In genomic region chr4:87461181-87461912, GRCm38 (mm10) we compare ENCODE assay signal across 9 mouse cellular contexts.
DNase-seq lines count a peak whose midpoint lies in the region; ATAC-seq and TF ChIP-seq lines count a peak whose summit lies in the region.
"Had no signal": no experiment of that assay in that cellular context is flagged by ENCODE, and none has a peak within 500 bp of the region (broad histone marks: within the 10 kb centered on the region; RNA-seq: fewer than 3 reads in every experiment).

No protein-coding gene starts in this region.

- WGBS in heart, embryonic 14.5 days = 42% methylated on average over 7 of the region's 7 CpGs
- 31% methylated on average over 7 of the region's 7 CpGs for WGBS in lung, embryonic 16.5 days

- H3K27me3 ChIP-seq in heart, embryonic 14.5 days (ENCODE audit: control insufficient read depth, insufficient read depth, low read length) = no peaks in the 10 kb centered on the region
- H3K27me3 ChIP-seq in lung, embryonic 16.5 days (ENCODE audit: control insufficient read depth, insufficient read depth, low read depth, low read length) = no peaks in the 10 kb centered on the region

- peaks cover 8 to 11% of the 10 kb centered on the region in 2 experiments for H3K4me1 ChIP-seq in heart, embryonic 14.5 days (ENCODE audit: control insufficient read depth in 2 of 2, insufficient read depth in 2 of 2, low read length in 2 of 2)
- peaks cover 12% of the 10 kb centered on the region for H3K4me1 ChIP-seq in lung, embryonic 16.5 days (replicated peaks; ENCODE audit: control insufficient read depth, insufficient read depth, low read length)

- no peaks in the 10 kb centered on the region for H3K9me3 ChIP-seq in heart, embryonic 14.5 days (ENCODE audit: control insufficient read depth, low read length)
- no peaks in the 10 kb centered on the region for H3K9me3 ChIP-seq in lung, embryonic 16.5 days (ENCODE audit: control insufficient read depth, low read length)

- no peak overlapping the region for H3K9ac ChIP-seq in heart, embryonic 14.5 days (ENCODE audit: low read length)
- H3K9ac ChIP-seq in lung, embryonic 16.5 days (ENCODE audit: low read length) = no peak overlapping the region

- H3K27ac ChIP-seq in heart, embryonic 14.5 days (replicated peaks in 1 of 2; ENCODE audit: control insufficient read depth in 1 of 2, insufficient read depth in 1 of 2, low read depth in 2 of 2, low read length in 2 of 2) = peak overlapping the region in 1 of 2 experiments; percentile 6; a peak in 2 of 4 replicates
- no peak overlapping the region for H3K27ac ChIP-seq in lung, embryonic 16.5 days (ENCODE audit: low read length)

- TF ChIP-seq POLR2A in brain, embryonic 14.5 days (IDR thresholded peaks at IDR 0.05; ENCODE audit: borderline replicate concordance, extremely low read depth, insufficient read depth, insufficient read length, poor library complexity, severe bottlenecking) = no peak

- H3K4me3 ChIP-seq in heart, embryonic 14.5 days (ENCODE audit: control insufficient read depth in 1 of 2, insufficient read depth in 1 of 2, low read depth in 1 of 2, low read length in 2 of 2) = no peak overlapping the region
- H3K4me3 ChIP-seq in lung, embryonic 16.5 days (ENCODE audit: low read length) = no peak overlapping the region
- H3K4me3 ChIP-seq: myocyte had no signal

- peak; percentile 7 for DNase-seq in gastrocnemius, postnatal 25 days
- DNase-seq in gastrocnemius, adult 18-20 months (ENCODE audit: low spot score) = no peak
- peak; percentile 98 for DNase-seq in brain, embryonic 14.5 days (ENCODE audit: low read depth)
- DNase-seq in adrenal gland, postnatal 36 days = no peak
- no peak for DNase-seq in kidney, postnatal 4 days

- H3K4me2 ChIP-seq in heart, embryonic 14.5 days (ENCODE audit: low read length) = no peak overlapping the region
- H3K4me2 ChIP-seq in lung, embryonic 16.5 days (ENCODE audit: low read depth, low read length) = no peak overlapping the region

- ATAC-seq in heart, embryonic 14.5 days (ENCODE audit: insufficient number of reproducible peaks, insufficient read depth, low FRiP score, low read depth) = peak; percentile 66; the same call in 1 of the 2 replicates
- peak; percentile 86 for ATAC-seq in lung, embryonic 16.5 days (ENCODE audit: low read depth)
- ATAC-seq in erythroid progenitor cell, adult 5-6 weeks (replicated peaks; ENCODE audit: low FRiP score, poor library complexity, severe bottlenecking) = no peak

- no peak for TF ChIP-seq CTCF in brain, embryonic 14.5 days (IDR thresholded peaks at IDR 0.05; ENCODE audit: borderline replicate concordance, extremely low read depth, insufficient read depth, insufficient read length)

- no peaks in the 10 kb centered on the region for H3K36me3 ChIP-seq in heart, embryonic 14.5 days (ENCODE audit: control insufficient read depth, insufficient read depth, low read length)
- H3K36me3 ChIP-seq in lung, embryonic 16.5 days (ENCODE audit: control insufficient read depth, insufficient read depth, low read length) = no peaks in the 10 kb centered on the region

Comparison
In these comparisons a context has a peak if more than half of its experiments do, and no peak if none do; other contexts are left out.
1. DNase-seq: peak in gastrocnemius, postnatal 25 days (single experiment) and brain, embryonic 14.5 days (single experiment); none in gastrocnemius, adult 18-20 months (single experiment), adrenal gland, postnatal 36 days (0 of 2) and kidney, postnatal 4 days (0 of 2).